Mouse (Mus musculus): ENCODE measurements around the gene 2010111I01Rik.

DNA sequence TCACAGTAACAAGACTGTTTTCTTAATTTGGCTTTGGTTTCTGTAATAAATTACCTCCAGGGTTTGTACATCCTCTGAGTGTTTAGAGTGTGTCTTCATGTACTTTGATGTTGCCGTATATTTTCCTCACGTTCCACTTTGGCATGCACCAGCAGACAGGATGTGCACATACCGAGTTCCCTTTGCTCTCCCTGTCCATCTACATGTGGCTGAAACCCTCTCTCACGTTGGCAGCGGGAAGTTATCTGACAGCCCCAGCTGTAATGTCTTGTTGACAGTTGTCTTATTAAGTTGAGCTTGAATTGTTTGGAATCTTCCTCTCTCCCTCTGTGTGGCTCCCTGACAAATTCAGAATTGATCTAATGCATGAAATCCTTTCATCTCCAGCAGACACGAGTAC, 74.6 kb downstream of the 2010111I01Rik start:
- TF ChIP-seq MAX (IDR thresholded peaks at IDR 0.05; ENCODE audit: low read depth), result no peak
- TF ChIP-seq POLR2A (IDR thresholded peaks at IDR 0.05; ENCODE audit: insufficient read length, low read depth), result no peak
- peak in 1 of 3 experiments; percentile 2 for TF ChIP-seq MYOD1 (IDR thresholded peaks at IDR 0.05; ENCODE audit: control insufficient read depth in 1 of 3, insufficient read length in 2 of 3, low read depth in 2 of 3)
- TF ChIP-seq USF1 (IDR thresholded peaks at IDR 0.05; ENCODE audit: low read depth), result no peak
- no peak for TF ChIP-seq E2F4 (IDR thresholded peaks at IDR 0.05; ENCODE audit: insufficient read depth)
- TF ChIP-seq TCF3 (IDR thresholded peaks at IDR 0.05; ENCODE audit: insufficient read length, low read depth), result no peak
- no peak for TF ChIP-seq MYOG (IDR thresholded peaks at IDR 0.05; ENCODE audit: control insufficient read depth in 1 of 3, insufficient read depth in 1 of 3, insufficient read length in 2 of 3, low read depth in 2 of 3)
- no peak for TF ChIP-seq REST (IDR thresholded peaks at IDR 0.05; ENCODE audit: insufficient read depth, insufficient read length)
- no peak for TF ChIP-seq TCF12 (IDR thresholded peaks at IDR 0.05; ENCODE audit: insufficient read depth, poor library complexity, severe bottlenecking)
